Mouse (Mus musculus): ENCODE results near the gene Aqr. TPM values are rescaled to one million over a fixed set of nuclear protein-coding genes. Genes with fewer than 3 reads are reported as not detected.

Aqr gene
- 94.4 TPM for total RNA-seq (2023)

DNA sequence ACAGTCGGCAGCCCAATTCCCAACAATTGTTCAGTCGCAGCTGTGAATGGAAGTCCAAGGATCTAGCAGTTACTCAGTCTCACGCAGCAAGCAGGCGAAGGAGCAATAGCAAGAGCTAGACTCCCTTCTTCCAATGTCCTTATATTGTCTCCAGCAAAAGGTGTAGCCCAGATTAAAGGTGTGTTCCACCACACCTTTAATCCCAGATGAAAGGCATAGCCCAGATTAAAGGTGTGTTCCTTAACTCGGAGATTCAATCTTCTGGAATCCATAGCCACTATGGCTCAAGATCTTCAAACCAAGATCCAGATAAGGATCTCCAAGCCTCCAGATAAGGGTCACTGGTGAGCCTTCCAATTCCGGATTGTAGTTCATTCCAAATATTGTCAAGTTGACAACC, at the start of gene Aqr:
TSS of gene Aqr (minus strand) at position 101 of the 400 bp plus-strand sequence.

DNA sequence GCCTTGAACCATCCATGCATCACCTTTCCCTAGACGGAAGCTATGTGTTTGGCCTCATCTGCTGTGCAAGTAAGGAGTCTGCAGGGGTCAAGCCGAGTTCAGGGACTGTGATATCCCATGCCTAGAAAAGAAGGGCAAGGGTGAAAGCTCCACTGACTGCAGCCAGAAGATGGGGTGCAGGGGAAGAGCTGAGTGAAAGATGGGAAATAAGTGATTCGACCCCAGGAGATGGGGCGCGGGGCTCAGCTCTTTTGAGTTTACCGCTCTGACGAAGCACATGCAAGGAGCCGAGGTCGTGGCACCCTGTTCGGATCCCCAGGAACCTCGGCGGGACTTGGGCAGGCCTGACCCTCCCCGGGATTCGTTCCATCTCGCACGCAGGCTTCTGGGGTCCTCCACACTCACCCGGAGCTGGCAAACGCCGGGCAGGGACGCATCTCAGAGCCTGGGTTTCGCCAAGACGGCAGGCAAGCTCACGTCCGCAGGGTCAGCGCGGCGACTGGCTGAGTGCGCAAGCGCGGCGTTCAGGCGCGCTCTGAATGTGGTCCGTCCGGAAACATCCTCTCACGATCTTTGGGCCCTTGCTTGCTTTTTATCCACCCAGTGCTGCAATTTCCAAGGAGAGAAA, 14.2 kb upstream of the Aqr start, which contains the start of gene Zfp770:
TSS of gene Zfp770 (minus strand) at position 538 of the 628 bp plus-strand sequence.

DNA sequence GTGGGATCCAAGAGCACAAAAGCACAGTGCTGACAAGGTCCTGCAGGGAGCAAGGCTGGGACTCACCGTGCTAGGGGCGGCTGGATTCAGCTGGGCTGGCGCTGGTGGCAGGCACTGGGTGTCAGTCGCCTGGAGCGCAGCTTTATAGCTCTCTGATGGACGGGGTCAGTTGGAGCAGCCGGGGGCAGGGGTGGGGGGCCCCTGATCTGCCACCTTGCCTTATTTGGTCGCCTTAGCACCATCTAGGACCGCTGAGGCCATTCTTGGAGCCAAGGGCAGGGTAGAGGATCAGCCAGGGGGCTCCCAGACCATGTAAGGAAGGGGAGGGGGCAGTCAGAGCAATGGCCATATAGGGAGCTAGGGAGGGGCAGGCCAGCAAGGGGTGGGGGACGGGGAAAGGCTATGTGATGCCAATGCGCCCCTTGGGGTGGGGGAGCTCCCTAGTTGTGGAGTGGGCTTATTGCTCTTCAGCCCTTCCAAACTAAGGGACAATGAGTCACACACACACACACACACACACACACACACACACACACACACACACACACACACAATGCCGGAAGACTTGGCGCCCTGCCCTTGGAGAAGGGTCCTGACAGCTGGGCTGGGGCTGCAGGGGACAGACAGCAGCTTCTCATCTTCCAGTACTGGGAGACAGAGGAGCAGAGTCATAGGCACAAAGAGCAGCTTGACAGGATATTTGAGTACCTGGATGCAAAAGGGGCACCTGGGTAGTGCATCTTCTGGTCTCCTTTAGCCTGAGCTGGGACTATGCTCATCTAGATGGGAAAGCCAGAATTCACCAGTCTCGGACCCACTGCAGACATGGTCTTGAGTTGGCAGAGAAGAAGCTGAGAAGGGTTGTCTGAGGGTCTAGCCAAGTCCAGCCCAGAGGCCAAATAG, 133.9 kb downstream of the Aqr start, which contains the start of gene Actc1:
TSS of gene Actc1 (minus strand) at position 853 of the 903 bp plus-strand sequence.

Other genes with a start within 250 kb of the Aqr start
- gene Gjd2, start 173.4 kb downstream of the Aqr start, total RNA-seq (2023): not detected
- not detected for gene Actc1, start 133.5 kb downstream of the Aqr start, total RNA-seq (2023)
- 9.2 TPM for gene Zfp770, start 14.4 kb upstream of the Aqr start, total RNA-seq (2023)